Mouse (Mus musculus): ENCODE measurements around the gene Wapl.
A peak's percentile ranks its signal among the peaks of the same experiment; 100 is the strongest.

Wapl gene

DNA sequence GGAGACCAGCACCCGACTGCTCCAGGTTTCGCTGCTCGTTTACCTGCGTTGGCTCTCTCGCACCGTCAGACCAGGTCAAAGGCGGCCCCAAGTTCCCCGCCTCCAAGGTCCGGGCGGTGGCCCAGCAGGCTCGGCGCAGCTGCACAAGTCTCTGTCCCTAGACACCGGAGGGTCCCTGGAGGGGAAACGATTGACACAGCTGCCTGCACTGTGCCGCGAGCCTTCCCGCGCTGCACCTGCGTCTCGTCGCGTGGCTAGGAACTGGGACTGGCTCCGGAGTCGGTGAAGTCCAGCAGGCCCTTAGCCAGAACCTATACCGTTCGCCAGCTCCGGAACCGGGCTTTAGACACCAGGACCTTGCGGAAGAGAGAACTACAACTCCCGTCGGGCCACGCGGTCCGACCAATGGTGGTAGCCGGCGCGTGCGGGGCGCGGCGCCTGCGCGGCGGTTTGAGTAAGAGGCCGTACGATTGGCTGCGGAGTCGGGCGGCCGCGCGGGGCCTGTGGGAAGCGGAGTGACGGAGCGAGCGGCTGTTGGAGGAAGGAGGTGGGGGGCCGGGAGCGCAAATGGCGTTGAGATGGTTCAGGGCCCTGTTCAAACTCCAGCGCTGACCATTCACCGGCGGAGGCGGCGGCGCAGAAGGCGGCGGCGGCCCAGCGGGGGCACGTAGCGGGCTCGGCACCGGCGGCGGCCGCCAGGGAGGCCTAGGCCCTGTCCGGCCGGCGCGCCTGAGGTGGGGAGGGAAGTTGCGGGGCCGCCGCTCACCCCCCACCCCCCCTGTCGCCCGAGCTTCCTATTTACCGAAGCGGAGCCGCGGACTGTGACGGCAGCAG is at the start of gene Wapl:
Wapl (plus strand) TSS at position 534 of the 834 bp plus-strand sequence.
- peak; percentile 56 for DNase-seq (ENCODE audit: extremely low read depth, low read depth, low spot score)

GRCm38 (mm10) chr14:34626824-34627223 is 46.9 kb upstream of the Wapl start:
- DNase-seq (ENCODE audit: extremely low read depth, low read depth, low spot score), result peak; percentile 78

DNA sequence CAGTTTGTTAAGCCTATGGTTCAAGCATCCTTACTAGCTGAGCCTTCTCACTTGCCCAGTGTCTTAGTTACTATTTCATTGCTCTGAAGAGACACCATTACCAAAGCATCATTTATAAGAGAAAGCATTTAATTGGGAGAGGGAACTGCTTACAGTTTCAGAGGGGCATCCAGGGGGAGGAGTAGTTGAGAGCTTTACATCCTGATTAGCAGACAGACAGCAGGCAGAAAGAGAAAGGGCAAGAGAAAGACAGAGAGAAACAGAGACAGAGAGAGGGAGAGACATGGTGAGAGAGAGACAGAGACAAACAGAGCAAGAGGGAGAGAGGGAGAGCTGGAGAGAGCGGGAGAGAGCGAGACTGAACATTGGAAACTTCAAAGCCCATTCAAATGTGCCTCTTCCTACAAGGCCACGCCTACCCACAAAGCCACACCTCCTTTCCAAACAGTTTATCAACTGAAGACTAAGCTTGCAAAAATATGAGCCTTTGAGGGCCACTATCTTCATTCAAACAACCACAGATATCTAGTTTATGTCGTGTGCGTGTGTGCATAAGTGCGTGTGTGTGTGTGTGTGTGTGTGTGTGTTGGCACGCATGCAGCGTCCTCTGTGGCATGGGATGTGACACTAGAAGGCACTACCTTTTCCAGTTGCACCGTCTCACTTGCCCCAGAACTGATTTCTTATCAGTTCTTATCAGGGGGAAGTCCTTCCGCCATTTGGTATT is 40.8 kb upstream of the Wapl start:
- DNase-seq (ENCODE audit: extremely low read depth, low read depth, low spot score), result no peak

DNA sequence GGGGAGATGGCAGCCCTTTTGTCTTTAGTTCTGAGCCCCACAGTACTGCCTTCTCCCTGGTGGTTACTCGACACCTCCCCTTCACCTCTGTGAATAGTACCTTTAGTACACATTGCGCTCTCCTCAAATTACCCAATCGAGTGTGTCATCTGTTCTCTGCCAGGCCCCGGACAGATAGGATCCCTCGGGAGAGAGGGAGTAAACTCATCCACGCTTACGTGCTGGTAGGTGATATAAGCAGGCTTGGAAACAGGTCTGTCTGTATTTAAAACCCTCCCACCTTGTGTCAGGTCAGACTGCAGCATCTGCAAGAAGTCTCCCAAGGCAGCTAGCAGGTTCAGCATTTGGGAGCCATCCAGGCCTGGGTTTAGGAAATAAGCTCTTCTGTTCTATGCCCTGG is 38.5 kb upstream of the Wapl start:
- DNase-seq (ENCODE audit: extremely low read depth, low read depth, low spot score), result peak; percentile 96

GRCm38 (mm10) chr14:34635721-34636120 is 38.0 kb upstream of the Wapl start:
- DNase-seq (ENCODE audit: extremely low read depth, low read depth, low spot score), result no peak

DNA sequence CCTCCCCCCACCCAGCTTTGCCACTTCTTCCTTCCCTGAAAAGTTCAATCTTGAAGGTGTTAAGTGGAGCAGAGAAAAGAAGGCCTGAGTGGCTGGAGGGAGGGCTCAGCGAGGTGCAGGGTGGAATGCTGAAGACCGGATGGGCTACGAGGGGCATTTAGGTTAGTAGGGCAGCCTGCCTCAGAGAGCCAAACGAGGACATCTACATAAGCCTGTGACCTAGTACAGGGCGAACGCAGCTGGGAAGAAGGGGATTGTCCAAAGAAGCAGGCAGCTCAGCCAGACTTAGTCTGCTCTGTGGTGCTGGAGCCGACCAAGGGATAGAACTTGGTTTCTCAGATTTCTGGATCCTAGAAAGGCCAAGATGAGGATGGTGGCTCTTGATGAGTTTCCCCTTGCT is 29.6 kb upstream of the Wapl start:
- DNase-seq (ENCODE audit: extremely low read depth, low read depth, low spot score), result no peak

GRCm38 (mm10) chr14:34647870-34648475 is 25.8 kb upstream of the Wapl start:
- DNase-seq (ENCODE audit: extremely low read depth, low read depth, low spot score), result no peak

DNA sequence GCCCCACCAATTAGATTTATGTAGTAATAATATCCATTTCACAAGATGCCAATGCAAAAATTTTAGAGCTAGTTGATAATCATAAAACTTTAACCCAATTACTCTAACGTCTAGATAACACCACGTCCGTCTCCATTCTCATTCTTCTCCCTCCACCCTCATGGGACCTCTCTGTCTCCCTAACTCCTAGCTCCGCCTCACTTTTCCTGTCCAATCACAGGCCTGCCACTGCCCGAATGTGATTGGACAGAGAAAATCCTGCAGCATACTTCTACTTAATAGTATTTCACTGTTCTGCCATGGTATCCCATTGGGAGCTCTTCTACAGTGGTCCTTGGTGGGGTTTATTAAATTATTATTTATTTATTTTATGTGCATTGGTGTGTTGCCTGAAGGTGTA is 16.6 kb upstream of the Wapl start:
- no peak for DNase-seq (ENCODE audit: extremely low read depth, low read depth, low spot score)

DNA sequence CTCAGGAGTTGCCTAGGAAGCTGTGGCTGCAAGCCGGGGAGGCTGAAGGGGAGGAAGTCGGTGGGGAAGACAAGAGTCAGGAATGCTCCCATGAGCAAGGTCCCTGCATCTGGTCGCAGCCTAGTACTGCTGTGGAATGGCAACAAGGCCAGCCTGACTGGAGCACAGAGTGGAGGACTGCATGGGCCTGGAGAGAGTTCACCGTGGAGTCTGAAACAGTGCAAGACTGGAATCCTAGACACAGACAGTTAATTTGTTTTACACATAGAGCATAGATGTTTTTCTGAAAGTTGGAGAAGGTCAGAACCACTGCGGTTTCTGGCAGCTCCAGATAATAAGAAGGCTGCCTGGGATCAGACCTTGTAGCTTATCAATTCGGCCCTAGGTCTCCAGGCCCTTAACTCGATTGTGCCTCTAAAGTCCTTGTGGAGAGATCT is 13.4 kb upstream of the Wapl start:
- no peak for DNase-seq (ENCODE audit: extremely low read depth, low read depth, low spot score)

- DNase-seq (ENCODE audit: extremely low read depth, low read depth, low spot score), result no peak
Measured at GRCm38 (mm10) chr14:34660788-34661591, 12.7 kb upstream of the Wapl start.

DNA sequence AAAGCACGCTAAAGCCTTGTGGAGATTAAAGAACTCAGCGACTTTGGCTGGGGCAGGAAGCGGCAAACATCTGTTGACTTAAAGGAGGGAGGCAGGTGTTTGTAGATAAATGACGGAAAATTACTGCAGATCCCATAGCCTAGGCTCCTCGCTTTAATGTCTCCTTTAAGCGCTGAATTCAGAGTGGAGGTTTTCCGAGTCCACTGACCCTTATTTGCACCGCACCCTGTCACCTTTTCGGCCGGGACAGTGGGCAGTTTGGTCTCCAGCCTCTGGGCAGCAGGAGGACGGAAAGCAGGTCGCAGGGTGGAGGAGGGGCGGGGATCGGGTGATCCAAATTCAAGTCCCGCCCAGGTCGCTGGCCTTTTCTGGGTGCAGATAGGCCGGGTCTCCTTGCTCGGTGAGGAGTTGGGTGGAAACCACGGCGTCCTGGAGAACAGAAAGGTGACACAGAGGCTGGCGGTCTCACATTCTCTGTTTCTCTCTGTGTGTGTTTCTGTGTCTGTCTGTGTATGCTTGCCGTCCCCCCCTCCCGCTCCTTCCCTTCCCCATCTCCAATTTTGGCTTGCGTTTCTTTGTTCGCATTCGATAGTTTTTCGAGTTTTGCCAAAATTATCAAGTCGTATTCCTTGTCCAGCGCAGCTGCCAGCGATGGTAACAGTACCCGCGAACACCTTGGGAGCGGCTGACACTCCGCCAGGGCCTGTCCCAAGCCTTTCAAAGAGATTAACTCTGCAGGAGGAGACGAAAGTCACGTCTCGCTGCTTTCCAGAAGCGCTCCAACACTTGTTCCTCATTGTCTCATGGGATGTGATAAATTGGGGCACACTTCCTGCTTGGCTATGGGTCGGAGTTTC is 11.9 kb upstream of the Wapl start:
- peak; percentile 31 for DNase-seq (ENCODE audit: extremely low read depth, low read depth, low spot score)

- no peak for DNase-seq (ENCODE audit: extremely low read depth, low read depth, low spot score)
Measured at GRCm38 (mm10) chr14:34662478-34662826, 11.3 kb upstream of the Wapl start.

DNA sequence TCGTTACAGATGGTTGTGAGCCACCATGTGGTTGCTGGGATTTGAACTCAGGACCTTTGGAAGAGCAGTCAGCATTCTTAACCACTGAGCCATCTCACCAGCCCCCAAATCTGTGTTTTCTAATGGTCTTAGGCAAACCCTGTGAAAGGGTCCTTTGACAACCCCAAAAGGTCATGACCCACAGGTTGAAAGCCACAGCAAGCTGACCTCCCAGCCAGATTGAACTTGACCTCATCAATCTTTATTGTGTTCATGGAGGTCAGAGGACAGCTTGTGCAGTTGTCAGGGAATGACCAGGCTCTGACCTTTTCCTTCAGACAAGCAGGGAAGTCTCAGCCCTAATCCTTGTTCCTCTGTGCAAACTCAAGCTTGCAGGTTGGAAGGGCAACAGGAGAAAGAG is 10.3 kb upstream of the Wapl start:
- DNase-seq (ENCODE audit: extremely low read depth, low read depth, low spot score), result no peak

- no peak for DNase-seq (ENCODE audit: extremely low read depth, low read depth, low spot score)
Measured at GRCm38 (mm10) chr14:34669082-34669481, 4.6 kb upstream of the Wapl start.

- DNase-seq (ENCODE audit: extremely low read depth, low read depth, low spot score), result no peak
Measured at GRCm38 (mm10) chr14:34670256-34670655, 3.5 kb upstream of the Wapl start.

GRCm38 (mm10) chr14:34674229-34674791 is 582 bp downstream of the Wapl start:
- DNase-seq (ENCODE audit: extremely low read depth, low read depth, low spot score), result no peak

DNA sequence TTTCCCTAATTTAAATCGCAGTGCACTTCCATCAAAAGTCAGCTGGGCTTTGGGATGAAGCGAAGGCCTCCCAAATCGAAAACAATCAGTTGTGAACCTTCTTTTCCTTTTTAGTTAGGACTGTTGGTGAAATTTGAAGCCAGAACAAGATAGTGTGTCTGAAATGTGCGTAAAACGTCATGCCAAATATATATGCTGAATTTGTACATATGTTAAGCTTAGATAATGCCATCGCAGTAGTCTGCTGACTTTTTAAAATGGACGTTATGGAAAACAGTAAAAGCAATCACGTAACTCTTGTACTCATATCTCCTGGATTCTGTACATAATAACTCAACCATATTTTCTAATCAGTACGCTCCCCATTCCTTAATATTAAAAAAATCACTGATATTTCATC is 1.2 kb downstream of the Wapl start:
- DNase-seq (ENCODE audit: extremely low read depth, low read depth, low spot score), result no peak

GRCm38 (mm10) chr14:34675347-34675865 is 1.7 kb downstream of the Wapl start:
- DNase-seq (ENCODE audit: extremely low read depth, low read depth, low spot score), result no peak

- DNase-seq (ENCODE audit: extremely low read depth, low read depth, low spot score), result no peak
Measured at GRCm38 (mm10) chr14:34680815-34681214, 7.1 kb downstream of the Wapl start.

- no peak for DNase-seq (ENCODE audit: extremely low read depth, low read depth, low spot score)
Measured at GRCm38 (mm10) chr14:34684989-34685388, 11.3 kb downstream of the Wapl start.

Data from fat pad, adult 2 months (tissue).